Comparison of ENCODE assay signal across 28 mouse cellular contexts in genomic region chr19:6853903-6854302, GRCm38 (mm10). TPM values are rescaled to one million over a fixed set of nuclear protein-coding genes. Genes with fewer than 3 reads are reported as not detected.
DNase-seq lines count a peak whose midpoint lies in the region; ATAC-seq and TF ChIP-seq lines count a peak whose summit lies in the region.
"Had no signal": no experiment of that assay in that cellular context is flagged by ENCODE, and none has a peak within 500 bp of the region (broad histone marks: within the 10 kb centered on the region; RNA-seq: fewer than 3 reads in every experiment).

No protein-coding gene starts in this region.

- no peak overlapping the region for H3K4me2 ChIP-seq in kidney, postnatal 0 days (ENCODE audit: low read length)
- H3K4me2 ChIP-seq: heart, embryonic 12.5 days; hindbrain, embryonic 12.5 days; liver, embryonic 13.5 days; lung, embryonic 15.5 days; midbrain, embryonic 15.5 days; neural tube, embryonic 12.5 days; stomach, embryonic 15.5 days had no signal

- H3K9me3 ChIP-seq in kidney, postnatal 0 days (replicated peaks; ENCODE audit: low read length) = no peaks in the 10 kb centered on the region
- H3K9me3 ChIP-seq: forebrain, embryonic 13.5 days; G1E; heart, embryonic 12.5 days; hindbrain, embryonic 12.5 days; limb, embryonic 10.5 days; liver, embryonic 13.5 days; lung, embryonic 15.5 days; midbrain, embryonic 15.5 days; neural tube, embryonic 12.5 days; stomach, embryonic 15.5 days had no signal

- DNase-seq in gastrocnemius, adult 2 months = no peak
- no peak for DNase-seq in gastrocnemius, postnatal 36 days
- no peak for DNase-seq in kidney, postnatal 0 days (ENCODE audit: low spot score)
- DNase-seq in kidney, adult 8-10 months = no peak
- peak; percentile 40 for DNase-seq in testis, postnatal 10 days (ENCODE audit: low spot score)
- DNase-seq in testis, postnatal 14 days (ENCODE audit: low spot score) = no peak
- DNase-seq in spleen, postnatal 4 days (ENCODE audit: low spot score in 2 of 2) = no peak
- DNase-seq in cerebellum, adult 8-10 months = no peak
- DNase-seq: adrenal gland, adult 8-10 months; cerebellum, adult 2 months; heart, postnatal 14 days; kidney, postnatal 4 days; liver, embryonic 13.5 days; right cerebral cortex, postnatal 25 days; thymus, adult 2 months; thymus, postnatal 4 days had no signal

- intact Hi-C loops in gastrocnemius, adult 2 months (cut with DNase I) = no loop called here
- intact Hi-C loops in gastrocnemius, postnatal 36 days (cut with DNase I) = no loop called here

- H3K4me3 ChIP-seq in gastrocnemius, adult 2 months = no peak overlapping the region
- H3K4me3 ChIP-seq in kidney, postnatal 0 days (replicated peaks; ENCODE audit: low read depth, low read length) = no peak overlapping the region
- H3K4me3 ChIP-seq: forebrain, embryonic 13.5 days; heart, embryonic 12.5 days; hindbrain, embryonic 12.5 days; limb, embryonic 10.5 days; liver, embryonic 13.5 days; lung, embryonic 15.5 days; midbrain, embryonic 15.5 days; neural tube, embryonic 12.5 days; stomach, embryonic 15.5 days had no signal

- no peak overlapping the region for H3K9ac ChIP-seq in kidney, postnatal 0 days (ENCODE audit: low read depth, low read length)
- H3K9ac ChIP-seq: forebrain, embryonic 13.5 days; heart, embryonic 12.5 days; hindbrain, embryonic 12.5 days; liver, embryonic 13.5 days; lung, embryonic 15.5 days; midbrain, embryonic 15.5 days; neural tube, embryonic 12.5 days; stomach, embryonic 15.5 days had no signal

- H3K36me3 ChIP-seq in kidney, postnatal 0 days (ENCODE audit: insufficient read depth, low read length) = no peaks in the 10 kb centered on the region
- H3K36me3 ChIP-seq: heart, embryonic 12.5 days; hindbrain, embryonic 12.5 days; limb, embryonic 10.5 days; liver, embryonic 13.5 days; lung, embryonic 15.5 days; midbrain, embryonic 15.5 days; neural tube, embryonic 12.5 days; stomach, embryonic 15.5 days had no signal

- no peak for ATAC-seq in kidney, postnatal 0 days (replicated peaks; ENCODE audit: low FRiP score, low read depth)
- ATAC-seq: activated CD4-positive, CD25-positive, alpha-beta regulatory T cell, adult 4 months; forebrain, embryonic 13.5 days; inflammation-experienced regulatory T-cells, adult 6 months; midbrain, embryonic 15.5 days had no signal

- H3K4me1 ChIP-seq in kidney, postnatal 0 days (replicated peaks; ENCODE audit: insufficient read depth, low read length) = no peaks in the 10 kb centered on the region

- H3K27ac ChIP-seq in gastrocnemius, adult 2 months = no peak overlapping the region
- H3K27ac ChIP-seq in kidney, postnatal 0 days = no peak overlapping the region
- H3K27ac ChIP-seq: forebrain, embryonic 13.5 days; hindbrain, embryonic 12.5 days; limb, embryonic 10.5 days; liver, embryonic 13.5 days; lung, embryonic 15.5 days; macrophage; midbrain, embryonic 15.5 days; neural tube, embryonic 12.5 days; stomach, embryonic 15.5 days had no signal

- 0 out of 2 replicates have a peak, but pooled peaks cover 5% of the 10 kb centered on the region for H3K27me3 ChIP-seq in kidney, postnatal 0 days (ENCODE audit: insufficient read depth, low read length)

- 78% methylated on average over 8 of the region's 8 CpGs for WGBS in kidney, postnatal 0 days

- peak; percentile 17; the same call in 1 of the 2 replicates for TF ChIP-seq CTCF in gastrocnemius, adult 2 months (IDR thresholded peaks at IDR 0.05)
- TF ChIP-seq CTCF in kidney, postnatal 0 days (IDR thresholded peaks at IDR 0.05; ENCODE audit: low read depth) = peak; percentile 21; the same call in 1 of the 2 replicates

RNA-seq across cellular contexts. Expression of gene Ccdc88b, which starts 4.1 kb away (rescaled TPM):
- under 1 TPM; 0.46 to 0.59 TPM for total RNA-seq in gastrocnemius, adult 2 months (2021)
- total RNA-seq in gastrocnemius, postnatal 36 days (2021) = under 1 TPM; 0.37 to 0.56 TPM
- 0.73 and 0.87 TPM in 2 replicates for polyA plus RNA-seq in kidney, postnatal 0 days (2015; fragmentation: Nextera tagmentation; extraction: Ambion mirVana)

RNA-seq across cellular contexts. Expression of gene Rps6ka4, which starts 13.5 kb away (rescaled TPM):
- total RNA-seq in gastrocnemius, adult 2 months (2021) = 1 to 10 TPM; 9.3 to 9.4 TPM
- 1 to 10 TPM; 8.1 to 8.5 TPM for total RNA-seq in gastrocnemius, postnatal 36 days (2021)
- polyA plus RNA-seq in kidney, postnatal 0 days (2015; fragmentation: Nextera tagmentation; extraction: Ambion mirVana) = 19.6 TPM in 2 replicates

RNA-seq across cellular contexts. Expression of gene Trmt112, which starts 55.6 kb away (rescaled TPM):
- 10 to 100 TPM; 32.7 to 41.3 TPM for total RNA-seq in gastrocnemius, adult 2 months (2021)
- total RNA-seq in gastrocnemius, postnatal 36 days (2021) = 10 to 100 TPM; 31.7 to 38.8 TPM
- 137 and 142 TPM in 2 replicates for polyA plus RNA-seq in kidney, postnatal 0 days (2015; fragmentation: Nextera tagmentation; extraction: Ambion mirVana)

RNA-seq across cellular contexts. Expression of gene Prdx5, which starts 56.0 kb away (rescaled TPM):
- total RNA-seq in gastrocnemius, adult 2 months (2021) = 100 to 1,000 TPM; 177 to 270 TPM
- total RNA-seq in gastrocnemius, postnatal 36 days (2021) = 100 to 1,000 TPM; 204 to 205 TPM
- polyA plus RNA-seq in kidney, postnatal 0 days (2015; fragmentation: Nextera tagmentation; extraction: Ambion mirVana) = 822 and 884 TPM in 2 replicates
